Mouse (Mus musculus) urinary bladder, adult 18-20 months (tissue): ENCODE results near the gene Nudt16l1.

Experiments
- DNase-seq, 2 experiments: peaks; one replicate each; pipeline ENCODE4 v3.0.0; 2022; ENCODE audit warnings: low spot score in 2 of 2, mixed read lengths in 2 of 2

Gene Nudt16l1

GRCm38 (mm10) chr16:4938461-4938860 lies at the start of gene Nudt16l1:
Gene Nudt16l1, plus strand, starts transcription at chr16:4938761.
- no peak for DNase-seq

GRCm38 (mm10) chr16:4890201-4890709 lies 48.3 kb upstream of the Nudt16l1 start:
- DNase-seq = no peak

GRCm38 (mm10) chr16:4892171-4892570 lies 46.4 kb upstream of the Nudt16l1 start:
- no peak for DNase-seq

GRCm38 (mm10) chr16:4894201-4894908 lies 44.2 kb upstream of the Nudt16l1 start:
- DNase-seq = no peak

- no peak for DNase-seq
Observed at GRCm38 (mm10) chr16:4896249-4897027, 42.1 kb upstream of the Nudt16l1 start.

- DNase-seq = no peak
Observed at GRCm38 (mm10) chr16:4897146-4897730, 41.3 kb upstream of the Nudt16l1 start.

GRCm38 (mm10) chr16:4898881-4899280 lies 39.7 kb upstream of the Nudt16l1 start:
- no peak for DNase-seq

- DNase-seq = no peak
Observed at GRCm38 (mm10) chr16:4899711-4900110, 38.9 kb upstream of the Nudt16l1 start.

GRCm38 (mm10) chr16:4901167-4901566 lies 37.4 kb upstream of the Nudt16l1 start:
- no peak for DNase-seq

GRCm38 (mm10) chr16:4902390-4902789 lies 36.2 kb upstream of the Nudt16l1 start:
- no peak for DNase-seq

- no peak for DNase-seq
Observed at GRCm38 (mm10) chr16:4903491-4904102, 35.0 kb upstream of the Nudt16l1 start.

- DNase-seq = no peak
Observed at GRCm38 (mm10) chr16:4904878-4905277, 33.7 kb upstream of the Nudt16l1 start.

- DNase-seq = no peak
Observed at GRCm38 (mm10) chr16:4905591-4905990, 33.0 kb upstream of the Nudt16l1 start.

- no peak for DNase-seq
Observed at GRCm38 (mm10) chr16:4906559-4906958, 32.0 kb upstream of the Nudt16l1 start.

- DNase-seq = no peak
Observed at GRCm38 (mm10) chr16:4907386-4907785, 31.2 kb upstream of the Nudt16l1 start.

GRCm38 (mm10) chr16:4907972-4908371 lies 30.6 kb upstream of the Nudt16l1 start:
- DNase-seq = no peak

GRCm38 (mm10) chr16:4909745-4910144 lies 28.8 kb upstream of the Nudt16l1 start:
- no peak for DNase-seq

- no peak for DNase-seq
Observed at GRCm38 (mm10) chr16:4910758-4911157, 27.8 kb upstream of the Nudt16l1 start.

- DNase-seq = no peak
Observed at GRCm38 (mm10) chr16:4912074-4912648, 26.4 kb upstream of the Nudt16l1 start.

GRCm38 (mm10) chr16:4912907-4913782 lies 25.4 kb upstream of the Nudt16l1 start:
- DNase-seq = no peak
